ENCODE assay signal across 29 mouse cellular contexts in the genomic region with DNA sequence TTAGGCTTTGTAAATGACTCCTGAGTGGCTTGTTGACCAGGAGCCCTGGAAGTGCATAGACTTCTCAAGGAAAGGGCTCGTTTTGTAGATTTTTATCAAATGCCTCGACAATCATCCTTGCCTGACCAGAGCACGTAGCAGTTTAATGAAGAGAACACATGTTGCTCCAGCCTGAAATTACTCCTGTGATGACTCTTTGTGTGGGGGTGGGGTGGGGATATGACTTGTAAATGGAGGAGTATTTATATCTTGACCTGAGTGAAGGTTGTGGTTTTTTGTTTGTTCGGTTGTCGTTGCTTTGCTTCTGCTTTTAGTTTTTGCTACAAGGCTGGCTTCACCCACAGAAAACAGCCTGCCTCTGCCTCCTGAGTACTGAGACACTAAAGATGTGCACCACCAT. TPM values are rescaled to one million over a fixed set of nuclear protein-coding genes. Genes with fewer than 3 reads are reported as not detected.
A peak's percentile ranks its signal among the peaks of the same experiment; 100 is the strongest.
DNase-seq lines count a peak whose midpoint lies in the region; ATAC-seq and TF ChIP-seq lines count a peak whose summit lies in the region.
"Had no signal": no experiment of that assay in that cellular context is flagged by ENCODE, and none has a peak within 500 bp of the region (broad histone marks: within the 10 kb centered on the region; RNA-seq: fewer than 3 reads in every experiment).

No protein-coding gene starts in this region.

- DNase-seq in heart, adult 11 months: peak; percentile 96
- no peak for DNase-seq in liver, postnatal 0 days
- peak; percentile 1 for DNase-seq in NIH3T3 (ENCODE audit: low read depth)
- DNase-seq in forebrain, postnatal 0 days: no peak
- DNase-seq in urinary bladder, postnatal 25 days (ENCODE audit: low spot score): no peak
- DNase-seq: cerebellum, adult 9-10 months; gastrocnemius, postnatal 14 days; heart, postnatal 36 days; kidney, adult 11 months; lung, embryonic 14.5 days; thymus, adult 2 months had no signal

- no peaks in the 10 kb centered on the region for H3K36me3 ChIP-seq in heart, embryonic 12.5 days
- H3K36me3 ChIP-seq in liver, postnatal 0 days (replicated peaks; ENCODE audit: insufficient read depth, low read length): no peaks in the 10 kb centered on the region
- no peaks in the 10 kb centered on the region for H3K36me3 ChIP-seq in liver, embryonic 12.5 days
- no peaks in the 10 kb centered on the region for H3K36me3 ChIP-seq in forebrain, postnatal 0 days (ENCODE audit: insufficient read depth)
- H3K36me3 ChIP-seq: embryonic facial prominence, embryonic 10.5 days; heart, embryonic 13.5 days; midbrain, embryonic 12.5 days; neural tube, embryonic 12.5 days had no signal

- no peak for TF ChIP-seq EP300 in liver, postnatal 0 days (IDR thresholded peaks at IDR 0.05; ENCODE audit: low read depth)

- ATAC-seq in heart, embryonic 12.5 days (ENCODE audit: insufficient number of reproducible peaks, low FRiP score): no peak
- no peak for ATAC-seq in liver, postnatal 0 days
- ATAC-seq in liver, embryonic 12.5 days: no peak
- peak; percentile 17; the same call in 1 of the 2 replicates for ATAC-seq in neutrophil, adult 5-6 weeks (ENCODE audit: extremely low read depth, insufficient number of reproducible peaks, low FRiP score, poor library complexity, severe bottlenecking)
- no peak for ATAC-seq in forebrain, postnatal 0 days
- ATAC-seq: hindbrain, embryonic 16.5 days had no signal

- no peak overlapping the region for H3K27ac ChIP-seq in heart, embryonic 12.5 days (ENCODE audit: poor library complexity, severe bottlenecking)
- H3K27ac ChIP-seq in liver, postnatal 0 days (ENCODE audit: low read depth): 0 out of 2 replicates have a peak overlapping the region, but pooled peaks have one; percentile 29
- no peak overlapping the region for H3K27ac ChIP-seq in liver, embryonic 12.5 days
- H3K27ac ChIP-seq in forebrain, postnatal 0 days (ENCODE audit: low read depth, low read length): no peak overlapping the region
- H3K27ac ChIP-seq: embryonic facial prominence, embryonic 10.5 days; heart, embryonic 13.5 days; macrophage; midbrain, embryonic 12.5 days; neural tube, embryonic 12.5 days had no signal

- WGBS in heart, embryonic 12.5 days: 63% methylated on average over 5 of the region's 5 CpGs
- WGBS in liver, postnatal 0 days (ENCODE audit: insufficient replicate concordance): 35% methylated on average over 5 of the region's 5 CpGs
- WGBS in liver, embryonic 12.5 days (ENCODE audit: insufficient replicate concordance): 24% methylated on average over 5 of the region's 5 CpGs
- 90% methylated on average over 5 of the region's 5 CpGs for WGBS in forebrain, postnatal 0 days

- no peak for TF ChIP-seq CTCF in liver, postnatal 0 days (IDR thresholded peaks at IDR 0.05; ENCODE audit: low read depth)
- TF ChIP-seq CTCF in forebrain, postnatal 0 days (IDR thresholded peaks at IDR 0.05; ENCODE audit: low read depth): no peak

- no peak overlapping the region for H3K4me3 ChIP-seq in heart, embryonic 12.5 days
- no peak overlapping the region for H3K4me3 ChIP-seq in liver, postnatal 0 days (ENCODE audit: low read depth, low read length)
- no peak overlapping the region for H3K4me3 ChIP-seq in liver, embryonic 12.5 days
- H3K4me3 ChIP-seq in forebrain, postnatal 0 days (ENCODE audit: low read depth, low read length): no peak overlapping the region
- H3K4me3 ChIP-seq: embryonic facial prominence, embryonic 10.5 days; heart, embryonic 13.5 days; midbrain, embryonic 12.5 days; neural tube, embryonic 12.5 days had no signal

- H3K9me3 ChIP-seq in heart, embryonic 12.5 days (replicated peaks): 0 out of 2 replicates have a peak, but pooled peaks cover 4% of the 10 kb centered on the region
- peaks cover 2% of the 10 kb centered on the region; the same call in 1 of the 2 replicates for H3K9me3 ChIP-seq in liver, postnatal 0 days (ENCODE audit: low read length)
- no peaks in the 10 kb centered on the region for H3K9me3 ChIP-seq in liver, embryonic 12.5 days (replicated peaks)
- no peaks in the 10 kb centered on the region for H3K9me3 ChIP-seq in forebrain, postnatal 0 days (ENCODE audit: low read length)
- H3K9me3 ChIP-seq: embryonic facial prominence, embryonic 10.5 days; heart, embryonic 13.5 days; midbrain, embryonic 12.5 days; neural tube, embryonic 12.5 days had no signal

- H3K4me1 ChIP-seq in heart, embryonic 12.5 days (replicated peaks): peaks cover 3% of the 10 kb centered on the region
- H3K4me1 ChIP-seq in liver, postnatal 0 days (ENCODE audit: insufficient read depth): peaks cover 12% of the 10 kb centered on the region
- peaks cover 8% of the 10 kb centered on the region; the same call in 1 of the 2 replicates for H3K4me1 ChIP-seq in liver, embryonic 12.5 days
- no peaks in the 10 kb centered on the region for H3K4me1 ChIP-seq in forebrain, postnatal 0 days (ENCODE audit: insufficient read depth)

- H3K9ac ChIP-seq in heart, embryonic 12.5 days: no peak overlapping the region
- H3K9ac ChIP-seq in liver, postnatal 0 days (replicated peaks): no peak overlapping the region
- no peak overlapping the region for H3K9ac ChIP-seq in liver, embryonic 12.5 days
- no peak overlapping the region for H3K9ac ChIP-seq in forebrain, postnatal 0 days
- H3K9ac ChIP-seq: heart, embryonic 13.5 days; lung, embryonic 14.5 days; midbrain, embryonic 12.5 days; neural tube, embryonic 12.5 days had no signal

- no peaks in the 10 kb centered on the region for H3K27me3 ChIP-seq in heart, embryonic 12.5 days (replicated peaks)
- H3K27me3 ChIP-seq in liver, postnatal 0 days (ENCODE audit: insufficient read depth, low read length): no peaks in the 10 kb centered on the region
- no peaks in the 10 kb centered on the region for H3K27me3 ChIP-seq in liver, embryonic 12.5 days (replicated peaks)
- no peaks in the 10 kb centered on the region for H3K27me3 ChIP-seq in forebrain, postnatal 0 days (ENCODE audit: insufficient read depth, low read length)
- H3K27me3 ChIP-seq: heart, embryonic 13.5 days; midbrain, embryonic 12.5 days; neural tube, embryonic 12.5 days had no signal

- H3K4me2 ChIP-seq in heart, embryonic 12.5 days: no peak overlapping the region
- no peak overlapping the region for H3K4me2 ChIP-seq in liver, postnatal 0 days (ENCODE audit: low read depth, low read length)
- H3K4me2 ChIP-seq in liver, embryonic 12.5 days: no peak overlapping the region
- H3K4me2 ChIP-seq in forebrain, postnatal 0 days (ENCODE audit: low read depth): no peak overlapping the region
- H3K4me2 ChIP-seq: heart, embryonic 13.5 days; liver, embryonic 11.5 days; lung, embryonic 14.5 days; midbrain, embryonic 12.5 days; neural tube, embryonic 12.5 days had no signal

RNA-seq across cellular contexts. Expression of gene Rnase10, which starts 25.7 kb away (rescaled TPM):
- polyA plus RNA-seq in heart, embryonic 12.5 days (2016; fragmentation: Nextera tagmentation; extraction: Ambion mirVana): 0.41 TPM in 1 of 2 replicates, not detected in the other
- not detected in 2 replicates for polyA plus RNA-seq in liver, postnatal 0 days (2015; fragmentation: Nextera tagmentation; extraction: Ambion mirVana)
- 0.07 TPM in 1 of 2 replicates, not detected in the other for polyA plus RNA-seq in liver, embryonic 12.5 days (2016; fragmentation: Nextera tagmentation; extraction: Ambion mirVana)
- total RNA-seq in neutrophil, adult 5-6 weeks (2017): not detected in 2 replicates
- total RNA-seq in forebrain, postnatal 0 days (2014; rRNA removed): not detected in 2 replicates
- not detected in 2 replicates for polyA plus RNA-seq in forebrain, postnatal 0 days (2015; fragmentation: Nextera tagmentation; extraction: Ambion mirVana)
- total RNA-seq: adrenal gland, adult 18-20 months; common myeloid progenitor, adult 5-6 weeks; ES-E14; gastrocnemius, postnatal 14 days; monocyte, adult 5-6 weeks had no signal
- polyA plus RNA-seq: embryonic facial prominence, embryonic 10.5 days; forebrain, embryonic 11.5 days; limb, embryonic 11.5 days; liver, embryonic 11.5 days; lung, embryonic 14.5 days; macrophage; midbrain, embryonic 12.5 days; neural tube, embryonic 12.5 days; small intestine, adult 2 months had no signal

RNA-seq across cellular contexts. Expression of gene Pnp2, which starts 26.0 kb away (rescaled TPM):
- 0.17 and 0.32 TPM in 2 replicates for polyA plus RNA-seq in heart, embryonic 12.5 days (2016; fragmentation: Nextera tagmentation; extraction: Ambion mirVana)
- 7.1 and 7.3 TPM in 2 replicates for polyA plus RNA-seq in liver, postnatal 0 days (2015; fragmentation: Nextera tagmentation; extraction: Ambion mirVana)
- 4.0 and 4.3 TPM in 2 replicates for polyA plus RNA-seq in liver, embryonic 12.5 days (2016; fragmentation: Nextera tagmentation; extraction: Ambion mirVana)
- total RNA-seq in neutrophil, adult 5-6 weeks (2017): 1.4 TPM in 1 of 2 replicates, not detected in the other
- total RNA-seq in forebrain, postnatal 0 days (2014; rRNA removed): 1.00 and 1.7 TPM in 2 replicates
- 0.78 and 1.6 TPM in 2 replicates for polyA plus RNA-seq in forebrain, postnatal 0 days (2015; fragmentation: Nextera tagmentation; extraction: Ambion mirVana)
- polyA plus RNA-seq: heart, embryonic 13.5 days had no signal

RNA-seq across cellular contexts. Expression of gene Gm49342, which starts 37.5 kb away (rescaled TPM):
- polyA plus RNA-seq in heart, embryonic 12.5 days (2016; fragmentation: Nextera tagmentation; extraction: Ambion mirVana): not detected in 2 replicates
- polyA plus RNA-seq in liver, postnatal 0 days (2015; fragmentation: Nextera tagmentation; extraction: Ambion mirVana): not detected in 2 replicates
- polyA plus RNA-seq in liver, embryonic 12.5 days (2016; fragmentation: Nextera tagmentation; extraction: Ambion mirVana): not detected in 2 replicates
- total RNA-seq in neutrophil, adult 5-6 weeks (2017): not detected in 2 replicates
- 13.1 and 19.0 TPM in 2 replicates for total RNA-seq in forebrain, postnatal 0 days (2014; rRNA removed)
- polyA plus RNA-seq in forebrain, postnatal 0 days (2015; fragmentation: Nextera tagmentation; extraction: Ambion mirVana): not detected in 2 replicates
- polyA plus RNA-seq: embryonic facial prominence, embryonic 10.5 days; forebrain, embryonic 11.5 days; heart, embryonic 13.5 days; hindbrain, embryonic 16.5 days; limb, embryonic 11.5 days; liver, embryonic 11.5 days; lung, embryonic 14.5 days; midbrain, embryonic 12.5 days; neural tube, embryonic 12.5 days; small intestine, adult 2 months; stomach, embryonic 16.5 days had no signal

RNA-seq across cellular contexts. Expression of gene Pnp, which starts 51.0 kb away (rescaled TPM):
- polyA plus RNA-seq in heart, embryonic 12.5 days (2016; fragmentation: Nextera tagmentation; extraction: Ambion mirVana): 39.0 and 43.8 TPM in 2 replicates
- 66.4 and 70.4 TPM in 2 replicates for polyA plus RNA-seq in liver, postnatal 0 days (2015; fragmentation: Nextera tagmentation; extraction: Ambion mirVana)
- 75.0 and 76.1 TPM in 2 replicates for polyA plus RNA-seq in liver, embryonic 12.5 days (2016; fragmentation: Nextera tagmentation; extraction: Ambion mirVana)
- 53.4 and 69.2 TPM in 2 replicates for total RNA-seq in neutrophil, adult 5-6 weeks (2017)
- total RNA-seq in forebrain, postnatal 0 days (2014; rRNA removed): 16.7 and 20.0 TPM in 2 replicates
- 11.3 and 13.1 TPM in 2 replicates for polyA plus RNA-seq in forebrain, postnatal 0 days (2015; fragmentation: Nextera tagmentation; extraction: Ambion mirVana)

RNA-seq across cellular contexts. Expression of gene Pip4p1, which starts 51.2 kb away (rescaled TPM):
- 33.6 and 37.3 TPM in 2 replicates for polyA plus RNA-seq in heart, embryonic 12.5 days (2016; fragmentation: Nextera tagmentation; extraction: Ambion mirVana)
- polyA plus RNA-seq in liver, postnatal 0 days (2015; fragmentation: Nextera tagmentation; extraction: Ambion mirVana): 23.6 and 24.2 TPM in 2 replicates
- 26.1 and 30.6 TPM in 2 replicates for polyA plus RNA-seq in liver, embryonic 12.5 days (2016; fragmentation: Nextera tagmentation; extraction: Ambion mirVana)
- total RNA-seq in neutrophil, adult 5-6 weeks (2017): 48.2 and 58.0 TPM in 2 replicates
- total RNA-seq in forebrain, postnatal 0 days (2014; rRNA removed): 54.8 and 61.9 TPM in 2 replicates
- 97.2 and 103 TPM in 2 replicates for polyA plus RNA-seq in forebrain, postnatal 0 days (2015; fragmentation: Nextera tagmentation; extraction: Ambion mirVana)

Comparison
In these comparisons a context has a peak if more than half of its experiments do, and no peak if none do; other contexts are left out.
1. DNase-seq: peak in heart, adult 11 months (single experiment) and NIH3T3 (single experiment); none in liver, postnatal 0 days (single experiment), forebrain, postnatal 0 days (single experiment) and urinary bladder, postnatal 25 days (single experiment).